Mouse (Mus musculus) erythroblast, embryonic 14.5 days (primary cell): ENCODE results near the gene Bola2.

ENCODE experiments used
- GATA1 ChIP-seq: IDR thresholded peaks from 2 replicates; pipeline ENCODE4 v1.6.1; 2012; ENCODE audit warnings: low read length, inconsistent platforms, mixed read lengths
- TAL1 ChIP-seq: IDR thresholded peaks from 3 replicates; pipeline ENCODE4 v1.6.1; 2012; ENCODE audit warnings: low read length, inconsistent platforms, mixed read lengths

- TF ChIP-seq TAL1 = no peak
- TF ChIP-seq GATA1 = no peak
Measured at GRCm38 (mm10) chr7:126701070-126701469, 5.9 kb downstream of the Bola2 start.
